8 mouse cellular contexts compared by ENCODE assay signal in the genomic region with DNA sequence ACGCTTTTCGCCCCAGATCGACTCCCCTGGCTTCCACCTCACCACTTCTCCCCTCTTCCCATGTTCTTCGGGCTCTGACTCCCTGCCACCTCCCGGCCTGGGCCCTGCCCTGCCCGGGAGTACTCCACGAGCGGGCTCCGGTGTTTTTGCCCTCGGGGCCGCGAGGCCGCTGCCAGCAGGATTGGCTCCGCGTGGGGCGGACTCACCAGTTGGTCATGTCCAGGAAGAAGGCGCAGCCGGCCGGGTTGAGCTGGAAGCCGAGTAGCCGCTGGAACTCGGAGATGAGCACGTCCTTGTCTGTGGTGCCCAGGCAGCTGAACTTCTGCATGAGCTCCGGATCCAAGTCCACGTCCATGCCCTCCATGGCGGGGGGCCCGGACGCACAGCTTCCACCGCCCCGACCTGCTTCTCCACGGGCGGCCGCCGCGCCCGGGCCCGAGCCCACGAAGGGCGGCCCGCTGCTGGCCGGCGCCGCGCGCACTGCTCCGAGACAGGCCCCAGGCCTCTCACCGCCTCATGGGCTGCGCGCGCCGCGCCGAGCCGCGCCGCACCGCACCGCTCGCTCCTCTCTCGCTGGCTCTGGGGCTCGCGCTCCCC. TPM values are rescaled to one million over a fixed set of nuclear protein-coding genes. Genes with fewer than 3 reads are reported as not detected.
DNase-seq lines count a peak whose midpoint lies in the region; ATAC-seq and TF ChIP-seq lines count a peak whose summit lies in the region.

No protein-coding gene starts in this region.

- no peaks in the 10 kb centered on the region for H3K27me3 ChIP-seq in cerebellum, adult 2 months (ENCODE audit: control insufficient read depth, insufficient read depth, low read length)
- no peaks in the 10 kb centered on the region for H3K27me3 ChIP-seq in hindbrain, embryonic 15.5 days
- no peaks in the 10 kb centered on the region for H3K27me3 ChIP-seq in megakaryocyte, embryonic 14.5 days (replicated peaks)

- H3K9ac ChIP-seq in hindbrain, embryonic 15.5 days = peak overlapping the region; percentile 67

- no peak for TF ChIP-seq CTCF in cerebellum, adult 2 months (IDR thresholded peaks at IDR 0.05; ENCODE audit: borderline replicate concordance, insufficient read depth, low read depth, low read length)

- peak overlapping the region; percentile 42 for H3K27ac ChIP-seq in cerebellum, adult 2 months (ENCODE audit: insufficient read depth, low read length)
- peak overlapping the region; percentile 88 for H3K27ac ChIP-seq in hindbrain, embryonic 15.5 days (replicated peaks)

- H3K36me3 ChIP-seq in hindbrain, embryonic 15.5 days = no peaks in the 10 kb centered on the region
- H3K36me3 ChIP-seq in megakaryocyte, embryonic 14.5 days (replicated peaks; ENCODE audit: low read length) = peaks cover 12% of the 10 kb centered on the region

- H3K9me3 ChIP-seq in hindbrain, embryonic 15.5 days = no peaks in the 10 kb centered on the region
- H3K9me3 ChIP-seq in megakaryocyte, embryonic 14.5 days = no peaks in the 10 kb centered on the region

- TF ChIP-seq POLR2A in cerebellum, adult 2 months (IDR thresholded peaks at IDR 0.05; ENCODE audit: borderline replicate concordance, insufficient read depth, low read length) = no peak

- peaks cover 3% of the 10 kb centered on the region; the same call in 1 of the 2 replicates for H3K4me1 ChIP-seq in cerebellum, adult 2 months (ENCODE audit: control insufficient read depth, insufficient read depth, low read length)
- H3K4me1 ChIP-seq in hindbrain, embryonic 15.5 days (replicated peaks) = peaks cover 31% of the 10 kb centered on the region
- H3K4me1 ChIP-seq in megakaryocyte, embryonic 14.5 days = peaks cover 56% of the 10 kb centered on the region

- peak overlapping the region; percentile 92 for H3K4me2 ChIP-seq in hindbrain, embryonic 15.5 days

- peak overlapping the region; percentile 71 for H3K4me3 ChIP-seq in cerebellum, adult 2 months (replicated peaks; ENCODE audit: insufficient read depth, low read depth, low read length)
- peak overlapping the region; percentile 58 for H3K4me3 ChIP-seq in hindbrain, embryonic 15.5 days
- peak overlapping the region; percentile 99 for H3K4me3 ChIP-seq in megakaryocyte, embryonic 14.5 days (replicated peaks)

- peak; percentile 57 for DNase-seq in NIH3T3 (ENCODE audit: low read depth)
- peak in 1 of 2 experiments; percentile 69 for DNase-seq in cerebellum, adult 2 months
- peak; percentile 34 to 36 for DNase-seq in frontal cortex, postnatal 25 days (ENCODE audit: low spot score in 2 of 2)
- DNase-seq in left cerebral cortex, adult 8-10 months (ENCODE audit: low spot score in 2 of 2) = peak; percentile 39 to 47
- peak; percentile 62 for DNase-seq in spleen, adult 12 weeks (ENCODE audit: low spot score)

- under 1% methylated on average over 61 of the region's 62 CpGs for WGBS in cerebellum, adult 2 months
- under 1% methylated on average over 61 of the region's 62 CpGs for WGBS in hindbrain, embryonic 15.5 days

- ATAC-seq in hindbrain, embryonic 15.5 days (ENCODE audit: low FRiP score, low read depth) = peak; percentile 87
- no peak for ATAC-seq in megakaryocyte-erythroid progenitor cell, adult 5-6 weeks (replicated peaks; ENCODE audit: low FRiP score, low TSS enrichment, poor library complexity, severe bottlenecking)

RNA-seq across cellular contexts. Expression of gene D17Wsu92e, which starts 0.4 kb away (rescaled TPM):
- polyA plus RNA-seq in cerebellum, adult 2 months (2012; rRNA removed) = 152 and 156 TPM in 2 replicates
- polyA plus RNA-seq in hindbrain, embryonic 15.5 days (2015; fragmentation: Nextera tagmentation; extraction: Ambion mirVana) = 10.0 and 12.0 TPM in 2 replicates
- total RNA-seq in left cerebral cortex, adult 8-10 months (2022) = 100 to 1,000 TPM; 203 to 227 (median 213) TPM
- polyA plus RNA-seq in megakaryocyte, embryonic 14.5 days (2012; ENCODE audit: insufficient read depth, low replicate concordance) = 15.2 and 42.6 TPM in 2 replicates
- total RNA-seq in megakaryocyte-erythroid progenitor cell, adult 5-6 weeks (2014; fragmentation: Nextera tagmentation) = 66.2 and 76.6 TPM in 2 replicates
- total RNA-seq in megakaryocyte-erythroid progenitor cell, adult 5-6 weeks (2017) = 90.1 and 90.5 TPM in 2 replicates

RNA-seq across cellular contexts. Expression of gene Snrpc, which starts 17.9 kb away (rescaled TPM):
- polyA plus RNA-seq in cerebellum, adult 2 months (2012; rRNA removed) = 81.7 and 85.3 TPM in 2 replicates
- polyA plus RNA-seq in hindbrain, embryonic 15.5 days (2015; fragmentation: Nextera tagmentation; extraction: Ambion mirVana) = 216 and 230 TPM in 2 replicates
- total RNA-seq in left cerebral cortex, adult 8-10 months (2022) = 10 to 100 TPM; 41.8 to 48.9 (median 42.4) TPM
- polyA plus RNA-seq in megakaryocyte, embryonic 14.5 days (2012; ENCODE audit: insufficient read depth, low replicate concordance) = 400 and 415 TPM in 2 replicates
- total RNA-seq in megakaryocyte-erythroid progenitor cell, adult 5-6 weeks (2014; fragmentation: Nextera tagmentation) = 160 and 260 TPM in 2 replicates
- 123 and 157 TPM in 2 replicates for total RNA-seq in megakaryocyte-erythroid progenitor cell, adult 5-6 weeks (2017)

RNA-seq across cellular contexts. Expression of gene Uhrf1bp1, which starts 36.2 kb away (rescaled TPM):
- 18.2 and 18.5 TPM in 2 replicates for polyA plus RNA-seq in cerebellum, adult 2 months (2012; rRNA removed)
- polyA plus RNA-seq in hindbrain, embryonic 15.5 days (2015; fragmentation: Nextera tagmentation; extraction: Ambion mirVana) = 6.4 and 7.6 TPM in 2 replicates
- total RNA-seq in left cerebral cortex, adult 8-10 months (2022) = 10 to 100 TPM; 18.9 to 23.6 (median 21.8) TPM
- polyA plus RNA-seq in megakaryocyte, embryonic 14.5 days (2012; ENCODE audit: insufficient read depth, low replicate concordance) = 3.2 and 12.1 TPM in 2 replicates
- total RNA-seq in megakaryocyte-erythroid progenitor cell, adult 5-6 weeks (2014; fragmentation: Nextera tagmentation) = 28.6 and 28.8 TPM in 2 replicates
- total RNA-seq in megakaryocyte-erythroid progenitor cell, adult 5-6 weeks (2017) = 14.1 and 15.1 TPM in 2 replicates
